Mouse (Mus musculus): ENCODE measurements around the gene Nup93. TPM values are rescaled to one million over a fixed set of nuclear protein-coding genes. Genes with fewer than 3 reads are reported as not detected.
A peak's percentile ranks its signal among the peaks of the same experiment; 100 is the strongest.

Gene Nup93
- total RNA-seq, 2 experiments from 2014 or later, result 10.7 to 11.3 TPM

DNA sequence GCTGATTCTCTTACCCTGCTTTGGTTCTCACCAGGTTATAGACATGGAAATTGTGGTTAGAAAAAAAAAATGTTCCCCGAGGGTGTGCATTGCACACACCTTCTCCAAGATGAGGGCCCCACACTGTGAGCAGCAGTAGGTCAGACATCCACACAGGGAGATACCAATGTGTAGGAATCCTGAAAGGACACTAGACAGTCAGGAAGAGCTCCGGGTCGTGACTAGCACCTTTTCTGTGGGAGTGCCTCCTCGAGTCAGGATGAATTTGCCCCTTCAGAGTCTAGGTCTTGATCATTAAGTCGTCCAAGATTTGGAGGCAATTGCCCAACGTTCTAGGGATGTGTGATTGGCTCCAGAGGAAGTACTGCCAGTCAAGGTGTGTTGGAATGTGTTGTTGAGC, 28.6 kb upstream of the Nup93 start:
- DNase-seq (ENCODE audit: low spot score in 2 of 2), result no peak

DNA sequence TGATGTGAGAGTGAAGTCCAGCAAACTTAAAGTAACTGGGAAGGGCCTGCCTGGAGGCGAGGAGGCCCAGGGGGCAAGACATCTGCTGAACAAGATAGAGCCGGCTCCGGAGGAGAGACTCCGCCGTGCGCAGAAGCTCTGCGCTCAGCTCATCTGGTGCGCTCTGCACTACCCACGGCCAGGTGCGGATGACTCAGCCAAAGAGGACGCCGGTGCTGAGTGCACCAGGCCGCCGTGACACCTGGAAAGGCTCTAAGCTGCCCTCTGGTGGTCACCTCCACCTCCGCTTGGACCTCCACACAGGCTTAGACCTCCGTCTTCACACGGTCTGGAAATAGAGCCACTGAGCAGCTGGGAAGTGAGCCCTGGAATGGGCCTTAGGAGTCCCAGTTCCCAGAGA, 27.8 kb upstream of the Nup93 start:
- peak; percentile 61 to 67 for DNase-seq (ENCODE audit: low spot score in 2 of 2)

DNA sequence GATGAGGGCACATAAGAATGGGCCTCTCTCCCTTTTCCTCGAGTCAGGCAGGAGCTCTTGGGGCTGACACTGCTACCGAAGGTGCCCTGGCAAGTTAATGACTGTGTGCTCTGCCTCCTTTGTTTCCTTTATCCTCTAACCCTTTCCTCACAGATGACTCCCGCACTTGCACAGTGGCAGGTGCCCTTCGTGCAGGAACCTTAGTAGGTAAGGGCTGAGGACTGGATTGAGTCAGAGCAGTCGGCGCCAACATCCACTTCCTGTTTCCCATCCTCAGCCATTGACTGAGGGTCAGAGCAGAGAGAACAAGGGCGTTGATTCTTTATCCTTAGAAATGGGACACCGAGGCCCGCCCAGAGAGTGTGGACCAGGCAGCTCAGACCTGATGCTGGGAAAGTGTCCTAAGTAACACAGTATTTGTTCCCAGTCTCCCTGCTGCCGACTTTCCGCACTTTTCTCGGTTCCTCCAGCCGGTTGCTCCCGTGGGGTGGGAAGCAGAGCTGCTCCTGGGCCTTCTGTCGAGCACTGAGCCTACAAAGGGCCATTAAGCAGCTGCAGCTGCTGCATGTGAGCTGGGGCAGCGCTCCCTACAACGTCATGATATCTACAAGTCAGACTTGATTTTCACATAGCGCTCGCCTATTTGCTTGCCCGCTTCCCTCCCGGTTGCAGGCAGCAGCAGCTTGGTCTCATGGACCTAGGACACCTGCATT, 26.9 kb upstream of the Nup93 start:
- DNase-seq (ENCODE audit: low spot score in 2 of 2), result no peak

DNA sequence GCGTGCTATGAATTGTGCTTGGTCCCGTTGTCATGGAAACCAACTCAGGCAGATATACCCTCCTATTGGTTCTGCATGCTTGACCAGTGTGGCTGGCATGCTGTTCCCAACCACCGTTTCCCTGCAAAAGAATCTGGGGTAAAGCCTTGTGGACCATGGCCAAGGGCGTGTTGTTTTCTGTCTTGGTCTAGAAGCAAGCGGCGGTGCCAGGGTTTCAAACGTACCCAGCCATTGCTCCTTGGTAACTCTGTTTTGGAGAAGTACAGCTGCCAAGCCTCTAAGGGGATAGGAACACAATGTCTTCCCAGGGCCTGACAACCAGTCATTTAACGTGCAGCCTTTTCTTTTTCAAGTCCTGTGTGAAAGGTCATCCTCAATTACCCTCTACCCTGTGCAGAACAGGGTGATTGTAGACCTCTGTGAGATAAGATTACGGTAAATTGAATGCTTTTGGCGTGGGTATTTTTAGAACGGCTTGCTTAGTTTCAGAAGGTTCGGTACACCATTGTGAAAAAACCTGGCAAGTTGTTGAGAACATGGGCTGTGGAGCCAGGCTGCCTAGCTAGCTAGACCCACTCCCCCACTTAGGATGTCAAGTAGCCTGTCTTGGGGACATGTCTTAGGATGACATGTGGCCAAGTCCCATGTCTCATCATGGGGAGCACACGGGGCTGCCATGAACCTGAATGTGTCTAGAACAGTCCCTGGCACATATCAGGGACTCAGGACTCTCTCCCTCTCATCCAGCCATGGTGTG, 24.9 kb upstream of the Nup93 start:
- DNase-seq (ENCODE audit: low spot score in 2 of 2), result no peak

DNA sequence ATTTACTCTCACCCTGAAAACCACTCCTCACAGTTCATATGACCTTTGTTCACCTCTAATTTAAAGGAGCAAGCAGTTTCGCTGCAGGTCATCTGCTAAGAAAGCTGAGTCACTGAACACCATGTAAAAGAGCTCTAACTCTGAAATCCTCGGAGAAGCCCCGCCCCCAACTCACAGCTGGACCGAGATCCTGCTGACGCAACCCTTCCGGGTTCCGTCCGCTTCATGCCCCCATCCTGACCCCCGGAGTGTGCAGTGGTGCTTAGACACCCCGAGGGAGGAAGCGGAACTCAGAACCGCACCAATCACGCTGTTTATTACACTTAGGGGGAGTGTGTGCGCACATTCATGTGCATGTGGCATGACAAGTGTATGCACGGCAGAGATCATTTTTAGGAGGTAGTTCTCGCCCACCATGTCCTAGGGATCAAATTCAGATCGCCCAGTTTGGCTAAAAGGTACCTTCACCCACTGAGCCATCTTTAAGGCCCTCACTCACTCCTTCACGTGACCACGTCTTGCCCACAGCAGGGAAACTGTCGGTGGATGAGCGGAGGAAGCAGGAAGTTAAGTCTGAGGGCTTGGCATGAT, 23.2 kb upstream of the Nup93 start:
- peak; percentile 46 to 75 for DNase-seq (ENCODE audit: low spot score in 2 of 2)

DNA sequence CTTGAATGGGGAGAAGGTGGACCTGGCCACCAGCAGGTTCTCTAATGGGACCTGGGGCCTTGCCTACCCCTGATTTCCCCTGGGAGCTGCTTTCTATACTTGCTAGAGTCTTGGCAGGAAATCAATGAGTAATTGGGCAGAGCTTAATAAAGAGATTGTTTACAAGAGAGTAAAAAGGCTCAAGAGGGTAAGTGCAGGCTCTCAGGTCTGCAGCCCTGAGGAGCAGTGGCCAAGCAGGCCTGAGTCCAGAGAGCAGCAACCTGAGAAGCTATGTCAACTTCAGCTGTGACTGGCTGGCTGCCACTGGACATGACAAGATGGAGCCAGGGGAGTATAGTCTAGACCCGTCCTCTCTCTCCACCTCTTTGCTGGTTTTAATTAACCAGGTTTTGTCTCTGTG, 21.4 kb upstream of the Nup93 start:
- no peak for DNase-seq (ENCODE audit: low spot score in 2 of 2)

DNA sequence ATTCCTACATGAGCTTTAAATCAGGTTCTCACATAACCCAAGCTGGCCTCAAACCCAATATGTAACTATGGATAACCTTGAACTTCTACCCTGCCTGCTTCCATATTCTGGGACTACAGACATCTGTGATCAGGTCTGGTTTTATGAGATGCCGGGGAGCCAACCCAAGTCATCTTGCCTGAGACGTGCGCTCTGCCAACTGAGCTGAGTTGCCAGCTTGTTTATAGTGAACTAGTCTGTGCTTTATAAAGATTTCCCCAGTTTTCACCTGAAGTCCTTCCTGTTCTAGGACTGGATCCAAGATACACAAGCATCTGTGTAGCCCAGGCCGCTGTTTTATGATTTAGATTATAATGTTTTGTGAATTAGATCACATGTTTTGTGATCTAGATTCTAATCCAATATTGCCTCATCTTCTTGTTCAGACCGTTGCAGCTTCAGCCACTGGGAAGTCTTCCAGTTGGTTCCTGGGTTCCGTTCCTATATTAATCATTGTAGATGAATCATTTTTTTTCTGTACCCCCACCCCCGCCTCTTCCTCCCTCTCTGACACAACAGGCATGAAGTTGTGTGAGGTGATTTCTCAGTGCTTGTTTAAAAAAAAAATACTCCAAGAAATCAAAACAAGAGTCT, 19.7 kb upstream of the Nup93 start:
- DNase-seq (ENCODE audit: low spot score in 2 of 2), result no peak

DNA sequence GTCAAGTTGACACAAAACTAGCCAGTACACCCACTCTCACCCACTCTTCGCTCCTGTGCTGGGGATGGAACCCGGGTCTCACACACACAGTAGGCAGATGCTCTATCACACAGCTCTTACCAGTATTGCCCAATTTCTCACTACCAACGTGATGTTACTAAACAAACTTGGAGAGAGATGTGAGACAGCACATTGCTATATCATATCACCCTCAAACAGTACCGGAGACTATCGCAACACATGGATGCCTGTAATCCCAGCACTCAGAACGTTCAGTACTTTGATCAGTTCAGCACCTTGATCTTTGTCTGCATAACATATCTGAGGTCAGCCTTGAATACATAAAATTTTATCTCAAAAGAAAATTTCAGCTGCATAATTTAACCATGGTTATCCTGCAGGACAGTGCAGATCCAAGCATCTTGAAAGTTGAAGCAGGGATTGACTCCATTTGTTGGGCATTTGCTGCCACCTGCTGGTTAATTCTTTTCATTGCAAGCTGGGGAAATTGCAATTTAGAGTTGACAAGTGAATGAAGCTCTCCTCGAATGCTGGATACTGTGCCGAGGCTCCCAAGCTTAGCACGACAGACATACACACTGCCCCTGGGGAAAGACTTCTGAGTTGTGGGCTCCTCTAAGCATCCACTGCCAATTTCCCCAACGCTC, 15.0 kb upstream of the Nup93 start:
- DNase-seq (ENCODE audit: low spot score in 2 of 2), result peak; percentile 54 to 64

DNA sequence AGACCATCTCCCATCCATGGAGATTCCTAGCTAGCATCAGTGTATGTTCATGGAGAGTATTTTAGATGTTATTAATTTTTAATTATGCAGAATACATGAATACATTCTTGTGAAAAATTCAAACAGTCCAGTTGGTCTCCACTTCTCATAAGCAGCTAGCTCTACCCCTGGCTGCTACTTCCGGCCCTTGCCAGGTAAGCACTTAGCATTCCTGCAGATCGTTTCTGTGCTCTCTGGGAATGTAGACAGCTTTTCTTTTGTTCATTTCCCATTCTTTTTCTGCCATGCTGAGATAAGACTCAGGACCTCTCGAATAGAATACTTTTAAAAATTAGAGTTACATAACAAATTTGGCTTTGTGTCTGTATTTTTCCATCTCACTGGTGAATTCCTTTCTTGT, 10.3 kb upstream of the Nup93 start:
- no peak for DNase-seq (ENCODE audit: low spot score in 2 of 2)

DNA sequence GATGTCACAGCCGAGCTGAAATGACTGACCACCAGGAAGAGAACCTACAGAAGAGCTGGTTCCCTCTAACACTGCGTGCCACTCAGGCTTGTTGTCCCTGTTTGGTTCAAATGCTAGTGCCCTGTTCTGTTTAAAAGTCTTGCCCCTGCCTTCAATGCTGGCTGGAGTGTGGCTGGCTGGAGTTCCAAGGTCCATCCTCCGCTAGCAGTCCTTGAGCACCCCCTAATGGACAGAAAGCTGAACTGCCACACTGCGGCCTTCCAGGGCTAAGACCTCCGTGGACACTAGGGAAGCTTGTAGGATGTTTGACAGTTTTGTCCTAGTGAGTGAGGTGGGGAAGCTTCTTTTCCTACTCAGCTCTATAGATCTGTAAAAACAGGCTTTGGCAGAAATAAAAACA, 8.6 kb upstream of the Nup93 start:
- peak; percentile 71 to 73 for DNase-seq (ENCODE audit: low spot score in 2 of 2)

DNA sequence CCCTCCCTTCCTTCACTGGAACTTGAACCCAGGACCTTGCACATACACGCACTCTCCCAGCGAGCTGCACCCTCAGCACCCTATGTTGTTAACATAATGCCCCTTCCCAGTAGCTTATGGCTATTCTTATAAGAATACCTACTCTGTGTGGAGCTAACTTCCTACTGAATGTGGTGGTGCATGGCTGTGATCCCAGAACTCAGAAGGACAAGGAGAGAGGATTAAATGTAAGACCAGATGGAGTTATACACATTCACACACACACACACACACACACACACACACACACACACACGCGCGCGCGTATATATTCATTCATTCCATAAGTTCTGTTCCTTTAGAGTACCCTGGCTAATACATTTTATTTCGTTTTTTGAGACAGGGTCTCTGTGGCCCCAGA, 8.1 kb upstream of the Nup93 start:
- no peak for DNase-seq (ENCODE audit: low spot score in 2 of 2)

DNA sequence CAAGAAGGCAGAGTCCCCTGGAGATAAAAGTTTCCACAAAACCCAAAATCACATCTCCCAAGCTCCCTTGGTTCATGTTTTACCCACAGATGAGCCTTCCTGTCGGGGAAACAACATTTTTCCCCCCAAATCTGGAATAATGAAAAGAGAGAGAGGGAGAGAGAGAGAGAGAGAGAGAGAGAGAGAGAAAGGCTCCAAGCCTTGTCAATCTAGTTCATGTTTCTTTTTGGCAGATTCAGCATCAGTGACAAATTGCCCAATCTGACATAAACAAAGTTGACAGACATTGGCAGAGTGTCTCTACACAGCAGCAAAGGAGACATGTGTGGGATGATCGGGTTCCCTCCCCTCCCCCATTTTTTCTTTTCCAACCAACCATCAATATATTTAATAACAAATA, 6.9 kb upstream of the Nup93 start:
- no peak for DNase-seq (ENCODE audit: low spot score in 2 of 2)

DNA sequence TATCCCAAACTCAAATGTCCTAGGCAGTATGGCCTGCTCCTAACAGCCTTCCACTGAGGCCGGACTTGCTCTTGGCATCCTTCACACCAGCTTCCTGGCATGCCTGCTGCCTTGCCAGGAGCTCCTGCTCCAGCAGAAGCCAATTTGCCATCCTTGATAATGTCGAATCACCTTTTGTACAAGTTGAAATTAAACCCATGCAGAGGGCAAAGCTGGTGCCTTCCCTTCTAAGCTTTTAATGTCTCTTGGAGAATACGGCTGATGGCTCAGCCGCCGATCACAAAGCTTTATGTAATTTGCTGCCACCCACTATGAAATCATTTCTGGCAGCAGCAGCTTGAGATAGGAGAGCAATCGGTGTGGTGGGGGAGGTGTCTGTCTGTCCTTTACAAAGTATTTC, 4.7 kb upstream of the Nup93 start:
- no peak for DNase-seq (ENCODE audit: low spot score in 2 of 2)

DNA sequence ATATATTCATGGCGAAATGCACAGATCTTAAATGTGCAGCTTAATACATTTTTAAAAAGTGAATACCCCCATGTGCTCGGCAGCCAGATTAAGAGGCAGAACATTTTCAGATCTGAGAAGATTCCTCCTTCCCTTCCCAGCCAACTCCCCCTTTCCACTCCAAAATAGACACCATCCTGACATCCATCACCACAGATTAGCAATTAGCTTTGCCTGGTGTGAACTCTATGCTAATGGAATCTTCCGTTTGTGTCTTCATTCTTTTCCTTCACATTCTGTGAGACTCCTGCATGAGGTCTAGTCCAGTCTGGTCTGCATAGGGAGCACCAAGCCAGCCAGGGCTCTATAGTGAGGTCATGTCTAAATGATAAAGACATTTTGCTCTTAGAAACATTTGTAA, 4.1 kb upstream of the Nup93 start:
- DNase-seq (ENCODE audit: low spot score in 2 of 2), result no peak

DNA sequence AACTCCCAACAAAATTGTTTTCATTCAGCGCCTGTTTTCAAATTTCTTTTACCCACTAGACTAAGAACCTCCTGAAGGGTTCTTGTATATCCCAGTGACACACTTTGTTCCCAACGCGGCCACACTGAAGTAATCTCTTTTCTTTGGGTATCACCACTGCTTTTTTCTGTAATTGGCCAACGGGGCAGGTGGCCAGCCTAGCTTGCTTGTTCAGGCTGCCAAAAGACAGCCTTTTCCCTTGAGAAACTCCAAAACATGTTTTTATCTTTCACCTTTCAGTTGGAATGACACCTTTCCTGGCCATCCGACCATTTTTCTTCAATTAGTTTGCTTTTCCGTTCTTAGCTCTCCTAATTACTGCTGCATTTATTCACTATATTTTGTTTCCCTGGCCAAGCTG, 545 bp upstream of the Nup93 start:
- no peak for DNase-seq (ENCODE audit: low spot score in 2 of 2)

DNA sequence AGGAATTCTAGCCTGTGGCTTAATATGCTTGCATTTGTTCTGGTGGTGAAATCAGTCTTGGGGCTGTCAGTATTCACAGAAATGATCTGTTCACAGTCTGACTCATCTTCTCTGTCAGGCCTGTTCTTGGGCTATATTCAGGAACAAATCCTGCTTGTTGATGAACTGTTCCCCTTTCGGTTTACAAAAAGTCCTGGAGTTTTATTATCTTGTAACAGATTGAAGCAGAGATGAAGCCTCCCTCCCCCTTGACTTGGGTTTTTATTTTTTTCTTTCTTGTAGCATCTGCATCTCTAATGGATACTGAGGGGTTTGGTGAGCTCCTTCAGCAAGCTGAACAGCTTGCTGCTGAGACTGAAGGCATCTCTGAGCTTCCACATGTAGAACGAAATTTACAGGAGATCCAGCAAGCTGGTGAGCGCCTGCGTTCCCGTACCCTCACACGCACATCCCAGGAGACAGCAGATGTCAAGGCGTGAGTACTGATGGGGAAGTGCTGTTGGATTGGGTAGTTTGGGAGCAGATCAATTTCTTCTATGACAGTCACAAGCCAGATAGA, 13.1 kb downstream of the Nup93 start:
- no peak for DNase-seq (ENCODE audit: low spot score in 2 of 2)

DNA sequence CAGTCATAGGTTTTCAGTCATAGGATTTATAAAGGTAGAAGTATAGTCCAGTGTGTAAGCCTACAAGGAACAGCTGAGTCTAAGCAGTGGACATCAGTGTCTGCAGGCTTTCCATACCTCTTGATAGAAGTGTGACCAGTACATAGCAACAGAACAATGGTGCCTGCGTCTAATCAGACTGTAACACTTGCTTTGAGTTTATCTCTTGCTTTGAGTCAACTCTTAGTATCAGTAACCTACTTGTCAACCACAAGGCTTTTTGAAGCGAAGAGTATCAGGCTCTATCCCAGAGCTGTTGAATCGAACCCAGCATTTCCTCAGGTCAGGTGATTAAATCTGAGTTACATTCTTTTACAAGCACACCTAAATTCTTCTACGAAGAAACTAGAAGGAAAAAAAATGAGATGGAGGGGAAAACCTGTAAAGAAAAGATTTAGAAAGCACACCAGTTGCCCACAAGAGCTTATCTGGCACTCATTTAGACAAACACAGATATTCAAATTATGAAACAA, 25.9 kb downstream of the Nup93 start:
- no peak for DNase-seq (ENCODE audit: low spot score in 2 of 2)

DNA sequence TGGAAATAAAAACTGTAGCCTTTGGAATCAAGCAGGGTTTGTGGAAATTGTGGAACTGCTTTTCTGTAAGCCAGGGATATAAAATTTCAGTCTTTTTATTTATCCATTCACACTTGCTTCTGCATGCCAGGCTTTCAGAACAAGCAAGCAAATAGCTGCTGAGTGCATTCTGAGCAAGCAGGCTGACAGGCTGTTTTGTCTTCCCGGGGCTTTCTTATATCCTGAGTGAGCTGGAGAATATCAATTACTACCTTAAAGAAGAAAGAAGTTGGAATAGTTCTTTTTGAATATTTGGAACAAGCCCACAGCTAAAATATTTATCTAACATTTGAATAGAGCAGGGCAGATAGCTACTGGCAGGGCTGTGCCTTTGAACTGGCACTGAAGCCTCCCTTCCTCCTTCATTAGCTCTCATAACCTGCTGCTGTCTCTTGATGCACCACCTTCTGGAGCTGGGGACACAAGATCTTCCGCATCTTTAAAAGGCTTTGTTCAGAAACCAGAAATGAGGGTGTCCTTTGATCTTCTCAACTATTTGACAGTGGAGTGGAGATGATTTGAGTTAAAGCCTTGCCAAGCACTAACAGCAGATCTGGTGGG, 35.6 kb downstream of the Nup93 start:
- DNase-seq (ENCODE audit: low spot score in 2 of 2), result no peak

DNA sequence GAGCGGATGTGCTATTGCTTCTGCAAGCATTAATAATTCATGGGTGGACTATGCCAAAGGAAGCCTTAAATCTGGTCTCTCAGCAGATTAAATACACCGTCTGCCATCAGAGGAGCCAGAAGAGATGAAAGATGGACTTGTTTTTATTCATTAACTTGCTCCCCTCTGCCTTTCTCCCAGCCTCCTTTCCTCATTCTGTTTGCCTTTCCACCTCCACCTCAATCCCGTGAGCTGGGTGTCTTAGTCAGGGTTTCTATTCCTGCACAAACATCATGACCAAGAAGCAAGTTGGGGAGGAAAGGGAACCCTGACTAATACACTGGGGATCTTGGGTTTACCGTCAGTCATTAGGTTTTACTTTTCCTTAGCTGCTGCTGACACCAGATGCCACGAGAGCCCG, 44.5 kb downstream of the Nup93 start:
- DNase-seq (ENCODE audit: low spot score in 2 of 2), result no peak

DNA sequence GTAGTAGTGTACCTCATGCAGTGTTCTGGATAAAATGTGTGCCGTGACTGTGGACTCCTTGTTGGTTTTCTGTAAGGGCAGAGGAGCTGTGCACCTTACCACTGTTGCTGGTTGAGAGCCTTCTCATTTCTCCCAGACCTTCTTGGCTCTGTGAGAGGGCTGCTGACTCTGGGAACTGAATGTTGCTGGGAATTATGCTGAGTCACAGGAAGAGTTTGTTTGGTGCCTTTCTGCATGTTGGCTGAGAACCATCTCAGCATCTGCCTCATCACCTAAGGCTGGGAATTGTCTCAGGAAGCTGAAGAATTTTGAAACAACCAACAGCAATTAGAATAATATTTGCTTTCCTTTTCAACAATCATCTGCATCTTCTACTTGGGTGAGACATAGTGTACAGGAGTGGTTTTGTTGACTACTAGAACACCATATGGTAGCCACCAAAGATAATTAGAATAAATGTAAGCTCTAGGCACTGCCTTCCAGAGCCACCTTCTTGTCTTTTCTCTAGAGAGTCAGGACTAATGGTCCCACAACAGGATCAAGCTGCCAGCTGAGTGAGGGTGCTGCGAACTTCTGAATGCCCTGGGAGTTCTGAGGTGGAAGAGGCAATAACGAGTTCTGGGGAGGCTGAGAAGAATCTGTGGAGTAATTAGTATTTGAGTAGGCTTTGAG, 48.4 kb downstream of the Nup93 start:
- DNase-seq (ENCODE audit: low spot score in 2 of 2), result no peak
